Mouse (Mus musculus) CH12.LX (cell line): ENCODE measurements around the gene Ercc1. TPM values are rescaled to one million over a fixed set of nuclear protein-coding genes. Genes with fewer than 3 reads are reported as not detected.

Source experiments
- DNase-seq: peaks from one replicate; pipeline ENCODE4 v3.0.0-alpha.2; 2013; ENCODE audit errors: extremely low read depth
- H3K27ac ChIP-seq: 2 replicates; pipeline ENCODE4 v1.5.1; 2012; ENCODE audit warnings: low read depth, mild to moderate bottlenecking, control low read depth, moderate library complexity; ENCODE audit not compliant: insufficient read depth
- H3K27me3 ChIP-seq: replicated peaks from 2 replicates; pipeline ENCODE3; 2012; ENCODE audit warnings: inconsistent platforms
- H3K36me3 ChIP-seq, 2 experiments: replicated peaks in 1 of 2; 2 replicates each; pipeline versions ENCODE3 to v1.6.1; 2012; ENCODE audit warnings: inconsistent platforms in 1 of 2, low read length in 1 of 2, mild to moderate bottlenecking in 1 of 2, mixed read lengths in 1 of 2, moderate library complexity in 1 of 2; ENCODE audit not compliant: control insufficient read depth in 1 of 2, insufficient read depth in 1 of 2
- H3K4me1 ChIP-seq, 2 experiments: 2 replicates each; pipeline ENCODE4 v1.6.1; 2012; ENCODE audit warnings: inconsistent platforms in 1 of 2, moderate library complexity in 1 of 2; ENCODE audit not compliant: insufficient read depth in 2 of 2, control insufficient read depth in 1 of 2
- H3K4me2 ChIP-seq: 2 replicates; pipeline ENCODE4 v1.6.1; 2012; ENCODE audit warnings: low read depth, mild to moderate bottlenecking, control low read depth; ENCODE audit not compliant: poor library complexity, insufficient read depth, severe bottlenecking
- H3K4me3 ChIP-seq, 3 experiments: fragments of 150-350 bp in 1 of 3; sonication (generic) in 1 of 3; replicated peaks in 1 of 3; 2 replicates each; pipeline versions ENCODE3 to v1.5.1; 2011 to 2012; ENCODE audit warnings: low read depth in 2 of 3, low read length in 2 of 3, mild to moderate bottlenecking in 2 of 3, moderate library complexity in 2 of 3, control low read depth in 1 of 3, improper control_type of control experiment in 1 of 3, inconsistent platforms in 1 of 3, mixed read lengths in 1 of 3; ENCODE audit not compliant: poor library complexity in 1 of 3
- H3K79me2 ChIP-seq: replicated peaks from 2 replicates; pipeline ENCODE4 v1.6.1; 2012; ENCODE audit warnings: mild to moderate bottlenecking, moderate library complexity; ENCODE audit not compliant: control insufficient read depth, poor library complexity, insufficient read depth, severe bottlenecking; ENCODE audit errors: extremely low read depth
- H3K9ac ChIP-seq: 2 replicates; pipeline ENCODE4 v1.6.1; 2012; ENCODE audit warnings: low read depth, mild to moderate bottlenecking, control low read depth, moderate library complexity; ENCODE audit not compliant: insufficient read depth
- H3K9me3 ChIP-seq: replicated peaks from 2 replicates; pipeline ENCODE3; 2012; ENCODE audit warnings: low read length, inconsistent platforms, mixed read lengths
- CHD1 ChIP-seq: IDR thresholded peaks from 2 replicates; pipeline ENCODE4 v1.6.1; 2012; ENCODE audit warnings: low read depth, low read length, improper control_type of control experiment, inconsistent platforms
- IRF4 ChIP-seq: IDR thresholded peaks from 2 replicates; pipeline ENCODE4 v1.6.1; 2014; ENCODE audit warnings: low read depth, mild to moderate bottlenecking, inconsistent platforms, low read length, improper control_type of control experiment
- MAZ ChIP-seq: IDR thresholded peaks from 2 replicates; pipeline ENCODE4 v1.6.1; 2012; ENCODE audit warnings: low read depth, mild to moderate bottlenecking, inconsistent platforms, low read length, improper control_type of control experiment, moderate library complexity
- MEF2A ChIP-seq: IDR thresholded peaks from 2 replicates; pipeline ENCODE4 v1.6.1; 2014; ENCODE audit warnings: low read depth, mild to moderate bottlenecking, inconsistent platforms, low read length, improper control_type of control experiment, borderline replicate concordance
- MYC ChIP-seq: IDR thresholded peaks from 2 replicates; pipeline ENCODE4 v1.6.1; 2011; ENCODE audit warnings: low read depth, mild to moderate bottlenecking, improper control_type of control experiment, low read length
- NELFE ChIP-seq: IDR thresholded peaks from 2 replicates; pipeline ENCODE4 v1.6.1; 2011; ENCODE audit warnings: low read depth, low read length, improper control_type of control experiment
- PAX5 ChIP-seq: IDR thresholded peaks from 2 replicates; pipeline ENCODE4 v1.6.1; 2012; ENCODE audit warnings: low read length, inconsistent platforms, mixed read lengths
- POLR2A ChIP-seq: IDR thresholded peaks from 2 replicates; pipeline ENCODE4 v1.6.1; 2011; ENCODE audit warnings: low read depth, mild to moderate bottlenecking, improper control_type of control experiment, low read length
- RCOR1 ChIP-seq: conservative IDR thresholded peaks from 2 replicates; pipeline ENCODE4 v1.6.1; 2012; ENCODE audit warnings: low read depth, mild to moderate bottlenecking, inconsistent platforms, low read length, improper control_type of control experiment
- TBP ChIP-seq: conservative IDR thresholded peaks from 2 replicates; pipeline ENCODE4 v1.6.1; 2011; ENCODE audit warnings: low read depth, low read length, improper control_type of control experiment
- TCF12 ChIP-seq: IDR thresholded peaks from 2 replicates; pipeline ENCODE4 v1.6.1; 2014; ENCODE audit warnings: low read depth, mild to moderate bottlenecking, inconsistent platforms, low read length, improper control_type of control experiment
- USF2 ChIP-seq: conservative IDR thresholded peaks from 2 replicates; pipeline ENCODE4 v1.6.1; 2011; ENCODE audit warnings: low read depth, low read length, improper control_type of control experiment
- ZKSCAN1 ChIP-seq: IDR thresholded peaks from 2 replicates; pipeline ENCODE4 v1.6.1; 2012; ENCODE audit warnings: low read depth, inconsistent platforms, low read length, improper control_type of control experiment, borderline replicate concordance
- ZMIZ1 ChIP-seq: IDR thresholded peaks from 2 replicates; pipeline ENCODE4 v1.6.1; 2012; ENCODE audit warnings: low read depth, mild to moderate bottlenecking, inconsistent platforms, low read length, improper control_type of control experiment
- dilution Hi-C: fragments of 300-500 bp; cut with MboI; formaldehyde crosslinking; loops from 2 replicates; pipeline ENCODE4 v1.14.3; 2020; ENCODE audit warnings: low sequenced_read_pairs; ENCODE audit not compliant: extremely low pct_unique_long_range_greater_than_20kb, extremely low pct_ligation_motif_present
- in situ Hi-C: fragments of 300-500 bp; cut with MboI; formaldehyde crosslinking; loops from 3 replicates; pipeline ENCODE4 v1.14.3; 2019; ENCODE audit warnings: low sequenced_read_pairs, low pct_ligation_motif_present, low pct_unique_long_range_greater_than_20kb, mixed read lengths
- polyA plus RNA-seq: library from polyadenylated mRNA; unstranded; fragments of >175 nt; gene quantifications from 2 replicates; pipeline ENCODE4 v1.2.1, GENCODE M21; 2012; ENCODE audit warnings: low read depth; ENCODE audit not compliant: insufficient read length
- total RNA-seq, 2 experiments: library from RNA; depleted of rRNA; stranded (reverse); fragments of 300-350 nt in 1 of 2; fragments of >200 nt in 1 of 2; gene quantifications; 2 replicates each; pipeline ENCODE4 v1.2.3; 2012 to 2014

The Ercc1 gene
- total and polyA plus RNA-seq, 3 experiments: 26.9 to 28.2 (median 27.7) TPM

DNA sequence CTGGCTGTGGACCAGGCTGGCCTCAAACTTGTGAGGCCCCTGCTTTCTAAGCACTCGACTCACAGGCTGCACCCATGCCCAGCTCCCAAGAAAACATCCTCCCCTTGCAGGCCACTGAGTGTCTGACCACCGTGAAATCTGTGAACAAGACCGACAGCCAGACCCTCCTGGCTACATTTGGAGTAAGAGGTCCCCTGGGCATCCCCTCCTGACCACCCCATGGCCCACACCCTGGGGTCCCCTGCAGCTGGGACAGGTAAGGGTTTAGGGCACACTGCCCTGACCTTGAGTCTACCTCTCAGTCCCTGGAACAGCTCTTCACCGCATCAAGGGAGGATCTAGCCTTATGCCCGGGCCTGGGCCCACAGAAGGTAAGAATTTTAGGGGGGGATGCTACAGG, 10.4 kb downstream of the Ercc1 start:
- TF ChIP-seq TBP (no peak), POLR2A (no peak), PAX5 (no peak), MAZ (no peak), ZKSCAN1 (no peak), MEF2A (no peak)
- TF ChIP-seq, all 38 proteins: peak for 0
- in situ Hi-C loops: loop anchor here (10.0 kb wide), 1 partner anchor 190 kb away; the partner anchor contains the start of gene Gipr
- H3K79me2 ChIP-seq: peaks cover 8% of the 10 kb centered on the region
- peaks cover under 1% of the 10 kb centered on the region for H3K27me3 ChIP-seq
- H3K4me1 ChIP-seq: peaks cover 5 to 26% of the 10 kb centered on the region in 2 experiments; a peak in 3 of 4 replicates
- DNase-seq: no peak
- H3K36me3 ChIP-seq: peaks cover 39 to 72% of the 10 kb centered on the region in 2 experiments
- no peak overlapping the region for H3K4me3 ChIP-seq
- no peak overlapping the region for H3K27ac ChIP-seq
- dilution Hi-C loops: no loop called here
- no peak overlapping the region for H3K4me2 ChIP-seq
- H3K9ac ChIP-seq: no peak overlapping the region
- no peaks in the 10 kb centered on the region for H3K9me3 ChIP-seq

DNA sequence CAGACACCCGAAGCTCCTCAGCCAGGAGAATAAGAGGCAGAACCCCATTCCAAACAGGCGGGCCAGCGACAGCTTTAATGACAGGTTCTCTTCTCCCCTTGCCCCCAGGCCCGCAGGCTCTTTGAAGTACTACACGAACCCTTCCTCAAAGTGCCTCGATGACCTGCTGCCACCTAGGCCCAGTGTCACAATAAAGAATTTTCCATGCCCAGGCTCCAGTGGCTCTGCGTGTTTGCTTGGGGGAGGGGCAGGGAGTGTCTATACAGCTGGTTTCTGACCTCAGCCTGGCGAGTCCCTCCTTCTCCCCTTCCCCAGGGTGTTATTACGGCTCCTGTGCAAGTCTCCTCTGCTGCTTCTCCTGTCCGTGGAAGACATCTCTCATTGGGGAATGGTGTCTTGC, 11.7 kb downstream of the Ercc1 start:
- no peak overlapping the region for H3K9ac ChIP-seq
- H3K4me2 ChIP-seq: no peak overlapping the region
- no peak for DNase-seq
- H3K36me3 ChIP-seq: peaks cover 30 to 62% of the 10 kb centered on the region in 2 experiments
- H3K79me2 ChIP-seq: peaks cover 8% of the 10 kb centered on the region
- no peak overlapping the region for H3K4me3 ChIP-seq
- H3K4me1 ChIP-seq: peaks cover 8 to 31% of the 10 kb centered on the region in 2 experiments; a peak in 3 of 4 replicates
- TF ChIP-seq MAZ: no peak
- TF ChIP-seq ZMIZ1: no peak
- no peak for TF ChIP-seq TCF12
- no peak for TF ChIP-seq RCOR1
- TF ChIP-seq CHD1: no peak
- TF ChIP-seq IRF4: no peak
- no peak for TF ChIP-seq NELFE
- TF ChIP-seq USF2: no peak
- no peak for TF ChIP-seq MYC
- peaks cover 14% of the 10 kb centered on the region for H3K27me3 ChIP-seq
- H3K27ac ChIP-seq: no peak overlapping the region
- in situ Hi-C loops (loop anchor here (10.0 kb wide), 1 partner anchor 192 kb away; the partner anchor contains the start of gene Gipr), dilution Hi-C loops (no loop called here)
- peaks cover 4% of the 10 kb centered on the region for H3K9me3 ChIP-seq
